ENCODE assay signal across 8 mouse cellular contexts in genomic region chr16:28444993-28445799, GRCm38 (mm10).
DNase-seq lines count a peak whose midpoint lies in the region; ATAC-seq and TF ChIP-seq lines count a peak whose summit lies in the region.

No protein-coding gene starts in this region.

- intact Hi-C loops in heart, postnatal 36 days (cut with DNase I): no loop called here

- peak overlapping the region; percentile 75 for H3K27ac ChIP-seq in hindbrain, embryonic 12.5 days
- peak overlapping the region; percentile 96 for H3K27ac ChIP-seq in olfactory bulb, adult 2 months (ENCODE audit: insufficient read depth, low read depth, low read length)
- no peak overlapping the region for H3K27ac ChIP-seq in thymus, adult 2 months (ENCODE audit: control insufficient read depth, insufficient read depth, low read length)

- peak overlapping the region; percentile 78 for H3K4me3 ChIP-seq in hindbrain, embryonic 12.5 days
- H3K4me3 ChIP-seq in olfactory bulb, adult 2 months (ENCODE audit: insufficient read depth, low read depth, low read length): peak overlapping the region; percentile 97
- H3K4me3 ChIP-seq in thymus, adult 2 months (ENCODE audit: control insufficient read depth, insufficient read depth, low read length): no peak overlapping the region

- DNase-seq in heart, adult 11 months: peak; percentile 83
- no peak for DNase-seq in heart, postnatal 36 days
- DNase-seq in adrenal gland, adult 18-20 months (ENCODE audit: low spot score in 2 of 2): peak; percentile 9 to 18
- peak; percentile 55 for DNase-seq in embryo, embryonic 9.5 days (ENCODE audit: extremely low spot score)
- DNase-seq in liver: peak; percentile 23
- no peak for DNase-seq in thymus, adult 2 months

- ATAC-seq in hindbrain, embryonic 12.5 days (ENCODE audit: low FRiP score): peak; percentile 47

- peak overlapping the region; percentile 96 for H3K4me2 ChIP-seq in hindbrain, embryonic 12.5 days (replicated peaks)

- peaks cover 13% of the 10 kb centered on the region; the same call in 1 of the 2 replicates for H3K4me1 ChIP-seq in hindbrain, embryonic 12.5 days
- H3K4me1 ChIP-seq in olfactory bulb, adult 2 months (ENCODE audit: control insufficient read depth, insufficient read depth, low read length): peaks cover 3% of the 10 kb centered on the region
- no peaks in the 10 kb centered on the region for H3K4me1 ChIP-seq in thymus, adult 2 months (replicated peaks; ENCODE audit: control insufficient read depth, insufficient read depth, low read length)

- H3K27me3 ChIP-seq in hindbrain, embryonic 12.5 days: peaks cover 24% of the 10 kb centered on the region
- peaks cover 5% of the 10 kb centered on the region; the same call in 1 of the 2 replicates for H3K27me3 ChIP-seq in thymus, adult 2 months (ENCODE audit: control insufficient read depth, insufficient read depth, low read length)

- H3K36me3 ChIP-seq in hindbrain, embryonic 12.5 days: no peaks in the 10 kb centered on the region
- H3K36me3 ChIP-seq in thymus, adult 2 months (ENCODE audit: control insufficient read depth, insufficient read depth, low read length): no peaks in the 10 kb centered on the region

- peak overlapping the region; percentile 80 for H3K9ac ChIP-seq in hindbrain, embryonic 12.5 days

- under 1% methylated on average over 51 of the region's 51 CpGs for WGBS in hindbrain, embryonic 12.5 days
- WGBS in olfactory bulb, adult 2 months: under 1% methylated on average over 51 of the region's 51 CpGs
- 2% methylated on average over 51 of the region's 51 CpGs for WGBS in thymus, adult 2 months

- TF ChIP-seq POLR2A in olfactory bulb, adult 2 months (IDR thresholded peaks at IDR 0.05; ENCODE audit: insufficient read depth, low read depth, low read length): no peak
- TF ChIP-seq POLR2A in thymus, adult 2 months (IDR thresholded peaks at IDR 0.05; ENCODE audit: control insufficient read depth, extremely low read depth, insufficient read depth, low read length, poor library complexity): no peak

- no peaks in the 10 kb centered on the region for H3K9me3 ChIP-seq in hindbrain, embryonic 12.5 days (replicated peaks)

- no peak for TF ChIP-seq CTCF in olfactory bulb, adult 2 months (IDR thresholded peaks at IDR 0.05; ENCODE audit: insufficient read depth, low read depth, low read length)
- no peak for TF ChIP-seq CTCF in thymus, adult 2 months (IDR thresholded peaks at IDR 0.05; ENCODE audit: borderline replicate concordance, control insufficient read depth, extremely low read depth, insufficient read depth, low read length, poor library complexity)

Comparison
In these comparisons a context has a peak if more than half of its experiments do, and no peak if none do; other contexts are left out.
1. DNase-seq: peak in heart, adult 11 months (single experiment), adrenal gland, adult 18-20 months (2 of 2), embryo, embryonic 9.5 days (single experiment) and liver (single experiment); none in heart, postnatal 36 days (0 of 2) and thymus, adult 2 months (single experiment).